Mouse (Mus musculus) brown adipose tissue, adult 24 weeks (tissue): Measurements from ENCODE around the gene Smg1. TPM values are rescaled to one million over a fixed set of nuclear protein-coding genes. Genes with fewer than 3 reads are reported as not detected.
"Not testable (repeated sequence)": the region's sequence is repeated elsewhere in the genome, so short reads cannot be mapped to it uniquely, and the experiment has no call there.

Experiments
- H3K27ac ChIP-seq: fragments of 200-500 bp; replicated peaks from 2 replicates; pipeline ENCODE4 v1.5.1; 2012; ENCODE audit warnings: low read depth, mild to moderate bottlenecking, low read length
- H3K4me1 ChIP-seq: fragments of 200-500 bp; 2 replicates; pipeline ENCODE4 v1.6.1; 2012; ENCODE audit warnings: low read length, mixed read lengths; ENCODE audit not compliant: control insufficient read depth, insufficient read depth, insufficient read length
- H3K4me3 ChIP-seq: fragments of 200-500 bp; 2 replicates; pipeline ENCODE4 v1.5.1; 2012; ENCODE audit warnings: low read depth, mild to moderate bottlenecking, low read length, moderate library complexity; ENCODE audit not compliant: insufficient read depth
- polyA plus RNA-seq: library from polyadenylated mRNA; stranded (reverse); fragments of >200 nt; gene quantifications from 2 replicates; pipeline ENCODE4 v1.2.4, GENCODE M21; 2012; ENCODE audit not compliant: missing spikeins, insufficient read depth, insufficient read length

Smg1 gene
- polyA plus RNA-seq, 1 experiment: 7.3 TPM

- no peaks in the 10 kb centered on the region for H3K4me1 ChIP-seq
- no peak overlapping the region for H3K4me3 ChIP-seq
- H3K27ac ChIP-seq: no peak overlapping the region
These were observed 10.9 kb downstream of the Smg1 start for GRCm38 (mm10) chr7:118232613-118233012.

DNA sequence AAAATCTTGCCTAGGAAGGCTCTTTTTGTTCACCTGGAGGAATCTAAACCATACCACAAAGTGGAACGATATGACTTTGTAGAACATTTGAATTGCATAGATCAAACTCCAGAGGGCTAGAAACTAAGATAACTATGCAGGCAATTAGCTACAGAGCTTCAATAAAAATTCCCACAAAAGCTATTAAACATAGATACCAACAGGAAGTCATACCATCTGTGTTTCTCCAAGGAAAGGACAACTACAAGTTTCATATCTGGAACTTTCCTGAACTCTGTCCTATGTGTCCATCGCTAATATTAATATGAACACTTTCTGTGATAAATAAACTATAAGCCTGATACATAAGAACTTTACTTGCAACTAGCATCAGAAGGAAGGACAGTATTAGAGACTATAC, 23.7 kb downstream of the Smg1 start:
- Histone ChIP-seq H3K4me3 (no peak overlapping the region), H3K4me1 (no peaks in the 10 kb centered on the region), H3K27ac (no peak overlapping the region)

- no peaks in the 10 kb centered on the region for H3K4me1 ChIP-seq
- no peak overlapping the region for H3K4me3 ChIP-seq
- H3K27ac ChIP-seq: no peak overlapping the region
These were observed 37.1 kb downstream of the Smg1 start for GRCm38 (mm10) chr7:118206396-118206795.

DNA sequence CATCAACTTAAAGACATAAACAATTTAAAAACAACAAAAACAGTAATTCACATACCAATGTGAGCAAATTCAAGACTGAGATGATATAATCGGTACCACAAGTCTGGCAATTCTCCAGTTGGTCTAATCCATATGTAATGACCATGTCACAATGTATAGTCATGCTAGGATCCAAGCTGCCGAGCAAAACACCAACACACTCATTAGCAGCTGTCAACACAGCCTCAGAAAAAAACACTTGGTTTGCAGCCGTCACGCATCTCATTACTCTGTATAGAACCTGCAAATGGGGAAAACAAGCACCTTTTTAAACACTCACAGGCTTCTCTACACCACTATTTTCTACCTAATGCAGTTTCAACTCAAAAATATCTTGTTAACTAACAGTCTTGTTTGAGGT, 47.7 kb downstream of the Smg1 start:
- no peak overlapping the region for H3K4me3 ChIP-seq

DNA sequence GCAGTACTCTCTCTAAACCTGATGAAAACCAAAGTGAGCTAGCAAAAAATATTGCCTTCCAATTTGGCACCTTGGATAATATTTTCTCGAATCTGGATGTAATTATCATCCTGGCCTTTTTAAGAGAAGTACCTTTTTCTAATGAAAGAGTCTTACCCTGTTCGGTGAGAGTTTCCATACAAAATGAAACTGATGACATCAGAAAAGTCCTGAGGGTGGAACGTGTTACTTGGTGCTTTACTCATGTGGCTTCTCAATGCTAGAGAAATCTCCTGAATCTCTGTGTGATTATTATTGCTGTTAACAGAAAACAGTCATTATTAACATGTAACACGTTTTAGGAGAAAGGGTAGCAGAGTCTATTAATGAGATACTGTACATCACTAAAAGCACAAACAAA, 57.6 kb downstream of the Smg1 start:
- H3K4me1 ChIP-seq: no peaks in the 10 kb centered on the region
- H3K4me3 ChIP-seq: no peak overlapping the region
- no peak overlapping the region for H3K27ac ChIP-seq

More for the DNA sequence above, 47.7 kb downstream of the Smg1 start:
- Histone ChIP-seq H3K4me1 (no peaks in the 10 kb centered on the region), H3K27ac (no peak overlapping the region)

- no peak overlapping the region for H3K27ac ChIP-seq
- no peak overlapping the region for H3K4me3 ChIP-seq
- H3K4me1 ChIP-seq: no peaks in the 10 kb centered on the region
These were observed 58.9 kb downstream of the Smg1 start for GRCm38 (mm10) chr7:118184604-118185003.

DNA sequence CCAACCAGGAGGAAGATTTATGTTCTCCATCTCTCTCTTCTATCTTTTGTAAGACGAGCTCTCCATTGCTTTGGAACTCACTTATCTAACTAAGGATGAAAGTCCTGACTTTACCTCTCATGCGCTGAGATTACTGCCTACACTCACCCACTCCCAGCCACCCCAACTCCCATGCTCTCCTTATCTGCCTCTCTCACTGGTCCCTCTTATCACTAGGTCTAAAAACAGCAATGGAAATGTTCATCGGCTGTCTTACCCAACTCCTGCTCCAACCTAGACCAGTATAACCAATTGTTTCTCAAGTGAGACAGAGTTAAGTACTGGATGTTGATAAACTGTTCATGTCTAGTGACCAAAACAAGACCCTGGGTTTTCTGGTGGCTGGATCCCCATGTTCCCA, 62.3 kb downstream of the Smg1 start:
- no peak overlapping the region for H3K4me3 ChIP-seq
- H3K27ac ChIP-seq: no peak overlapping the region
- no peaks in the 10 kb centered on the region for H3K4me1 ChIP-seq

- H3K27ac ChIP-seq: no peak overlapping the region
- H3K4me3 ChIP-seq: no peak overlapping the region
- H3K4me1 ChIP-seq: no peaks in the 10 kb centered on the region
These were observed 63.7 kb downstream of the Smg1 start for GRCm38 (mm10) chr7:118179782-118180181.

GRCm38 (mm10) chr7:118175821-118176355, 67.6 kb downstream of the Smg1 start:
- Histone ChIP-seq H3K4me3 (no peak overlapping the region), H3K27ac (no peak overlapping the region), H3K4me1 (no peaks in the 10 kb centered on the region)

DNA sequence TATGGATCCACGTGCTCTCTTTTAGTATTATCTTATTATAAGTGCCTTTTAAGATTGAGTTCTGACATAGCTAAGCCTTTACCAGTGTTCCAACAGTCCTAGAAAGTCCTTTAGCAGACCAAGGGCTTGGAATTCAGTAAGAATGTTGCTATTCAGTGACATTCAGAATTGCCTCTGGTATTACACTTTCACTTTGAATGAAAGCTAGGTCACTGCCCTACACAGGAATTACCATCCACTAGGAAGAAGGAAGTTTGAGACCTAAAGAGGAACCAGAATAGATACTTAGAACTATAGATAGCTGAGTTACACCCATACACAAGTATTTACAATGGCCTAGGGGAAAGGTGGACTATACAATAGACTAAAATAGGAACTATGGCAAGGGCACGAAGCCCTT, 73.3 kb downstream of the Smg1 start:
- not testable (repeated sequence) for H3K4me1 ChIP-seq, H3K4me3 ChIP-seq, H3K27ac ChIP-seq

- H3K4me1 ChIP-seq: no peaks in the 10 kb centered on the region
- H3K4me3 ChIP-seq: no peak overlapping the region
- H3K27ac ChIP-seq: no peak overlapping the region
These were observed 80.5 kb downstream of the Smg1 start for GRCm38 (mm10) chr7:118163006-118163405.

DNA sequence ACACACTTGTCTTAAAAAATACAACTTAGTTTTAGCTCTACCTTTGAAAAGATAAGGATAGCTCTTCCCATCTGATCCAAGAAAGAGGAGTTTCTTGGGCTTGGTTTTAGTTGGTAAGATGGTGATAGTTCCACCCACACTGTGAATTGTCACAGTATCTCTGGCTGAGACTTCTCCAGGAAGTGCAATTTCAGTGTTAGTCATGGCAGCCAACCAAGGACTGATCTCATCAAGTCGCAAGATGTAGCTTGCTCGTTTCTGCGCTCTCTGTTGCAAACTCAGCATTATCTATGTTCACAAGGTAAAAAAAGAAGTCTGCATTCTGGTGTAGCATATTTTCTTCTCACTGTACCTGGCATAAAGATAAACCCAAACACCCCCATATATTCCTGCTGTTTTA, 83.3 kb downstream of the Smg1 start:
- Histone ChIP-seq H3K4me3 (no peak overlapping the region), H3K4me1 (no peaks in the 10 kb centered on the region), H3K27ac (no peak overlapping the region)

DNA sequence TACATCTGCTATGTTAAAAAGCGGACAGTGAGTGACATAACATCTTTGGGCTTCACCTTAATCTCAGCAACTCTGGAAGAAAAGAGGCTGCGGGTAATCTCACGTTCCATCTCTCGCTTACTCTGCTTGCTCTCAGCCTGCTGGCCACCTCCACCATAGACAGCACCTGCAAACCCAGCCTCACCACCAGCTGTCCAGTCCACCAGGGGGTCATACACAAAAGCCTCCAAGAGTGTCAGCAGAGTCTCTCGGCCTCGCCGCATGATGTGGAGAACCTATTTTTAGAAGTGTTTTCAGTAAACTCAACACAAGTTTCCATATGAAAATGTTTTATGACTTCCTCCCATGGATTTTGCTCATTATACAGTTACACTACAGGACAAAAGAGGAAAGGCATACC, 87.0 kb downstream of the Smg1 start:
- no peak overlapping the region for H3K27ac ChIP-seq
- no peaks in the 10 kb centered on the region for H3K4me1 ChIP-seq
- H3K4me3 ChIP-seq: no peak overlapping the region

GRCm38 (mm10) chr7:118154150-118154549, 89.3 kb downstream of the Smg1 start:
- Histone ChIP-seq H3K27ac (no peak overlapping the region), H3K4me1 (no peaks in the 10 kb centered on the region), H3K4me3 (no peak overlapping the region)

GRCm38 (mm10) chr7:118143602-118144001, 99.9 kb downstream of the Smg1 start:
- no peaks in the 10 kb centered on the region for H3K4me1 ChIP-seq
- no peak overlapping the region for H3K27ac ChIP-seq
- no peak overlapping the region for H3K4me3 ChIP-seq

DNA sequence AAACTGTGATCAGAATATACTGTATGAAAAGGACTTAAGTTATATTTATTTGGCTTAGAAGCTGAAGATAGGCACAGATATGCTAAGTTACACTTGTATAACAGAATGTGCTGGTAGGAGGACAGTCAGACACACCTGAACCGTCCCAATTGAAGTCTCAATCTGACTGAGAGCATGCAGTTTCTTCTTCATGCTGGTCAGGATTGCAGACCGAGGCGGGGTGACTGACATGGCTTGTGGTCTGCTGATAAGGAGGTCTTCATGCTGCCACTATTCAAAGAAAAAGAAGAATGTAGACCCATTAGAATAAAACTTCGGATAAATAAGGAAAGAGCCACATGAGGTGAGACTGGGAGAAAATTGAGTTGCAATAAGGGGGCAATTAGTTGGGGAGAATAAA, 100.3 kb downstream of the Smg1 start:
- Histone ChIP-seq H3K4me3 (no peak overlapping the region), H3K4me1 (no peaks in the 10 kb centered on the region), H3K27ac (no peak overlapping the region)

GRCm38 (mm10) chr7:118141271-118141670, 102.2 kb downstream of the Smg1 start:
- Histone ChIP-seq H3K4me3 (no peak overlapping the region), H3K4me1 (no peaks in the 10 kb centered on the region), H3K27ac (no peak overlapping the region)
